In the genomic region with DNA sequence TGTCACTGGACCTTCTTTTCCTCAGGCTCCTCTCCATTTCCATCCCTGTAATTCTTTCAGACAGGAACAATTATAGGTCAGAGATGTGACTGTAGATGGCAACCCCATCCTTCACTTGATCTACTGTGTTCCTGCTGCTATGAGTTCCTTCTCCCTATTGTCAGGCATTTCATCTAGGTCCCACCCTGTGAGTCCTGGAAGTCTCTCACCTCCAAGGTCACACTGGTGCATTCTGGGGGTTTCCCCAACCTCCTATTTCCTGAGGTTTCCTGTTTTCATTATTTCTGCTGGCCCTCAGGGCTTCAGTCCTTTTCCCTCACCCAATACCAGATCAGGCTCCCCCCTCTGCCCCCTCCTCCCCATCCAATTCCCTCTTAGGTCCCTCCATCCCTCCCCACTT, we compare ENCODE assay signal across 25 mouse cellular contexts. TPM values are rescaled to one million over a fixed set of nuclear protein-coding genes. Genes with fewer than 3 reads are reported as not detected.
"Had no signal": no experiment of that assay in that cellular context is flagged by ENCODE, and none has a peak within 500 bp of the region (broad histone marks: within the 10 kb centered on the region; RNA-seq: fewer than 3 reads in every experiment).

No protein-coding gene starts in this region.

RNA-seq across cellular contexts. Expression of a gene that starts 45.5 kb away (rescaled TPM):
- polyA plus RNA-seq: heart, embryonic 11.5 days; heart, embryonic 12.5 days; heart, embryonic 13.5 days; heart, embryonic 14.5 days; heart, embryonic 15.5 days; heart, embryonic 16.5 days; heart, postnatal 0 days; hindbrain, embryonic 10.5 days; hindbrain, embryonic 11.5 days; hindbrain, embryonic 12.5 days; hindbrain, embryonic 13.5 days; hindbrain, embryonic 14.5 days; hindbrain, embryonic 15.5 days; hindbrain, embryonic 16.5 days; hindbrain, postnatal 0 days; inflammation-experienced regulatory T-cells, adult 6 months; intestine, embryonic 15.5 days; intestine, embryonic 16.5 days; intestine, postnatal 0 days; kidney, adult 2 months; kidney, embryonic 14.5 days; kidney, embryonic 15.5 days; kidney, embryonic 16.5 days; kidney, postnatal 0 days; large intestine, adult 2 months had no signal
